Mouse (Mus musculus) heart, postnatal 14 days (tissue): ENCODE results near the gene Taok1. TPM values are rescaled to one million over a fixed set of nuclear protein-coding genes. Genes with fewer than 3 reads are reported as not detected.

Experiments used
- DNase-seq, 2 experiments: peaks; one replicate each; pipeline ENCODE4 v3.0.0; 2021 to 2022
- intact Hi-C: fragments of 180-260 bp; cut with DNase I; formaldehyde crosslinking; loops from one replicate; pipeline ENCODE4 v1.15.1; 2025
- total RNA-seq, 2 experiments: library from RNA; stranded (reverse); gene quantifications; 2 replicates each; pipeline ENCODE4 v1.2.3; 2021

Gene Taok1
- total RNA-seq, 2 experiments from 2014 or later: 57.0 to 59.3 TPM

GRCm38 (mm10) chr11:77514281-77514831, 93.3 kb downstream of the Taok1 start:
- no peak for DNase-seq
- intact Hi-C loops: loop anchor here (2.0 kb wide), 1 partner anchor 92 kb away; the partner anchor contains the start of gene Taok1

- peak in 1 of 2 experiments; percentile 22 for DNase-seq
- intact Hi-C loops: loop anchor here (2.0 kb wide), 1 partner anchor 93 kb away; the partner anchor contains the start of gene Taok1
Measured at GRCm38 (mm10) chr11:77513811-77514170, 93.8 kb downstream of the Taok1 start.

- intact Hi-C loops: no loop called here
- peak; percentile 89 to 93 for DNase-seq
Measured at GRCm38 (mm10) chr11:77512891-77513810, 94.5 kb downstream of the Taok1 start.

- DNase-seq: no peak
- intact Hi-C loops: no loop called here
Measured at GRCm38 (mm10) chr11:77511336-77511735, 96.3 kb downstream of the Taok1 start.

- intact Hi-C loops: loop anchor here (5.0 to 10.0 kb wide), 2 partner anchors 119 to 286 kb away; no protein-coding TSS in a partner anchor
- peak; percentile 90 to 92 for DNase-seq
Measured at GRCm38 (mm10) chr11:77508068-77509021, 99.3 kb downstream of the Taok1 start.

GRCm38 (mm10) chr11:77507426-77507825, 100.2 kb downstream of the Taok1 start:
- intact Hi-C loops: loop anchor here (5.0 to 10.0 kb wide), 2 partner anchors 120 to 287 kb away; no protein-coding TSS in a partner anchor
- no peak for DNase-seq

GRCm38 (mm10) chr11:77506941-77507340, 100.7 kb downstream of the Taok1 start:
- no peak for DNase-seq
- intact Hi-C loops: loop anchor here (5.0 to 10.0 kb wide), 2 partner anchors 120 to 288 kb away; no protein-coding TSS in a partner anchor

- intact Hi-C loops: loop anchor here (5.0 to 10.0 kb wide), 2 partner anchors 121 to 289 kb away; no protein-coding TSS in a partner anchor
- DNase-seq: no peak
Measured at GRCm38 (mm10) chr11:77506273-77506672, 101.3 kb downstream of the Taok1 start.

- intact Hi-C loops: loop anchor here (5.0 to 10.0 kb wide), 2 partner anchors 122 to 289 kb away; no protein-coding TSS in a partner anchor
- DNase-seq: no peak
Measured at GRCm38 (mm10) chr11:77505291-77505980, 102.2 kb downstream of the Taok1 start.

- intact Hi-C loops: loop anchor here (10.0 kb wide), 1 partner anchor 290 kb away; no protein-coding TSS in a partner anchor
- DNase-seq: no peak
Measured at GRCm38 (mm10) chr11:77504377-77504776, 103.2 kb downstream of the Taok1 start.

GRCm38 (mm10) chr11:77503511-77503910, 104.1 kb downstream of the Taok1 start:
- peak in 1 of 2 experiments; percentile 62 for DNase-seq
- intact Hi-C loops: loop anchor here (10.0 kb wide), 1 partner anchor 291 kb away; no protein-coding TSS in a partner anchor

- DNase-seq: no peak
- intact Hi-C loops: loop anchor here (10.0 kb wide), 1 partner anchor 292 kb away; no protein-coding TSS in a partner anchor
Measured at GRCm38 (mm10) chr11:77502481-77502880, 105.1 kb downstream of the Taok1 start.

- no peak for DNase-seq
- intact Hi-C loops: loop anchor here (1.0 to 10.0 kb wide), 2 partner anchors 11 to 293 kb away; no protein-coding TSS in a partner anchor
Measured at GRCm38 (mm10) chr11:77501971-77502370, 105.6 kb downstream of the Taok1 start.

GRCm38 (mm10) chr11:77501392-77501791, 106.2 kb downstream of the Taok1 start:
- intact Hi-C loops: loop anchor here (1.0 to 10.0 kb wide), 2 partner anchors 10 to 293 kb away; no protein-coding TSS in a partner anchor
- DNase-seq: peak; percentile 78 to 84

GRCm38 (mm10) chr11:77500361-77501325, 107.0 kb downstream of the Taok1 start:
- DNase-seq: no peak
- intact Hi-C loops: loop anchor here (1.0 to 10.0 kb wide), 2 partner anchors 9 to 294 kb away; no protein-coding TSS in a partner anchor

- intact Hi-C loops: no loop called here
- peak in 1 of 2 experiments; percentile 30 for DNase-seq
Measured at GRCm38 (mm10) chr11:77499354-77499753, 108.3 kb downstream of the Taok1 start.

- no peak for DNase-seq
- intact Hi-C loops: no loop called here
Measured at GRCm38 (mm10) chr11:77498261-77499139, 109.1 kb downstream of the Taok1 start.
